Mouse (Mus musculus) cerebellum, postnatal 25 days (tissue): Measurements from ENCODE around the gene Eps15l1.

Experiments
- DNase-seq, 2 experiments: peaks; one replicate each; pipeline ENCODE4 v3.0.0; 2021; ENCODE audit warnings: mixed read lengths in 2 of 2

The Eps15l1 gene

GRCm38 (mm10) chr8:72413839-72414238 lies 7.4 kb downstream of the Eps15l1 start:
- no peak for DNase-seq

- no peak for DNase-seq
Measured at GRCm38 (mm10) chr8:72409443-72409842, 11.8 kb downstream of the Eps15l1 start.

- no peak for DNase-seq
Measured at GRCm38 (mm10) chr8:72407878-72408277, 13.4 kb downstream of the Eps15l1 start.

GRCm38 (mm10) chr8:72402981-72403380 lies 18.3 kb downstream of the Eps15l1 start:
- no peak for DNase-seq

GRCm38 (mm10) chr8:72401381-72401780 lies 19.9 kb downstream of the Eps15l1 start:
- DNase-seq: no peak

- DNase-seq: no peak
Measured at GRCm38 (mm10) chr8:72385737-72386136, 35.5 kb downstream of the Eps15l1 start.

GRCm38 (mm10) chr8:72382395-72382794 lies 38.9 kb downstream of the Eps15l1 start:
- DNase-seq: peak in 1 of 2 experiments; percentile 22

GRCm38 (mm10) chr8:72380656-72381055 lies 40.6 kb downstream of the Eps15l1 start:
- DNase-seq: peak; percentile 50 to 70

- no peak for DNase-seq
Measured at GRCm38 (mm10) chr8:72376900-72377299, 44.4 kb downstream of the Eps15l1 start.

GRCm38 (mm10) chr8:72376309-72376708 lies 45.0 kb downstream of the Eps15l1 start:
- no peak for DNase-seq

- no peak for DNase-seq
Measured at GRCm38 (mm10) chr8:72375161-72375560, 46.1 kb downstream of the Eps15l1 start.

- DNase-seq: peak; percentile 31 to 55
Measured at GRCm38 (mm10) chr8:72372311-72372710, 48.9 kb downstream of the Eps15l1 start.

- DNase-seq: no peak
Measured at GRCm38 (mm10) chr8:72371356-72371755, 49.9 kb downstream of the Eps15l1 start.

GRCm38 (mm10) chr8:72366435-72366834 lies 54.8 kb downstream of the Eps15l1 start:
- no peak for DNase-seq

- DNase-seq: peak; percentile 83 to 90
Measured at GRCm38 (mm10) chr8:72365826-72366225, 55.4 kb downstream of the Eps15l1 start.

GRCm38 (mm10) chr8:72365016-72365415 lies 56.2 kb downstream of the Eps15l1 start:
- no peak for DNase-seq

GRCm38 (mm10) chr8:72363457-72363856 lies 57.8 kb downstream of the Eps15l1 start:
- no peak for DNase-seq

GRCm38 (mm10) chr8:72362754-72363153 lies 58.5 kb downstream of the Eps15l1 start:
- DNase-seq: no peak

GRCm38 (mm10) chr8:72360162-72360561 lies 61.1 kb downstream of the Eps15l1 start:
- DNase-seq: no peak

- DNase-seq: no peak
Measured at GRCm38 (mm10) chr8:72356593-72356992, 64.7 kb downstream of the Eps15l1 start.

- DNase-seq: no peak
Measured at GRCm38 (mm10) chr8:72354272-72354671, 67.0 kb downstream of the Eps15l1 start.

GRCm38 (mm10) chr8:72353700-72354045 lies 67.6 kb downstream of the Eps15l1 start:
- no peak for DNase-seq

- DNase-seq: no peak
Measured at GRCm38 (mm10) chr8:72352951-72353699, 68.1 kb downstream of the Eps15l1 start.

- DNase-seq: no peak
Measured at GRCm38 (mm10) chr8:72351405-72352005, 69.8 kb downstream of the Eps15l1 start.

- DNase-seq: no peak
Measured at GRCm38 (mm10) chr8:72350727-72351126, 70.5 kb downstream of the Eps15l1 start.
